Mouse (Mus musculus) embryonic fibroblast, embryonic 13.5 days (primary cell): ENCODE measurements around the gene Chad.

ENCODE experiments used
- CTCF ChIP-seq: IDR thresholded peaks from 2 replicates; pipeline ENCODE4 v1.5.1; 2011; ENCODE audit warnings: mild to moderate bottlenecking, control low read depth, low read length, moderate library complexity, borderline replicate concordance; ENCODE audit not compliant: insufficient read depth
- POLR2A ChIP-seq: IDR thresholded peaks from 2 replicates; pipeline ENCODE4 v1.6.1; 2011; ENCODE audit warnings: low read depth, mild to moderate bottlenecking, control low read depth, low read length, moderate library complexity

DNA sequence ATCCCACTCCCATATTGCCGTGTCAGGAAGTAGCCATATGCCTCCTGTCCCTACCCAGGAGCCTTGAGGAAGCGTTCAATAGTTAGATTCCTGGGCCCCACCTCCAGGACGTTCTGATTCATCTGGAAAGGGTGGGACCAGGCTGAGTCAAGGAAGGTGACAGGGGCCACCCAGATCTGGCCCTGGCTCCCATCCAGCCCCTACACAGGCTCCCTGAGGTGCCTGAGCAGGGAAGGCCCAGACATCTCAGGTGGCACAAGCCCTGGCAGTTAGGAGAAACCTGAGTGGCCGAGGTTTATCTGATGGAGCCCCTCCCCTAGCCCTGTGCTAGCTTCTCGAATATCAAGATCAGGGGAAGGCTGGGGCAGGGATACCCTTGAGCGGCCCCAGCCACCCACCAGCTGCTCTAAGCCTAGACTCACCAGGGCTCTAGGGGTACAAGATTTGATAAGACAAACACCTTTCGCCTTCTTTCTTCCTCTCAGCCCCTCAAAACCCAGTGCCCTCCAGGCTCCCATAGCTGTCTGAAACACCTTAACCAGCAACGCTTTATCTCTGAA is 26.0 kb upstream of the Chad start:
- TF ChIP-seq POLR2A = no peak
- TF ChIP-seq CTCF = no peak
